Mouse (Mus musculus) urinary bladder, postnatal 36 days (tissue): ENCODE data around the gene Med25.

Experiments
- DNase-seq, 2 experiments: peaks; one replicate each; pipeline ENCODE4 v3.0.0; 2022; ENCODE audit warnings: low spot score in 2 of 2, mixed read lengths in 1 of 2

Med25 gene

GRCm38 (mm10) chr7:44863982-44864494 lies 28.5 kb downstream of the Med25 start:
- no peak for DNase-seq

- DNase-seq, result no peak
These were observed 29.3 kb downstream of the Med25 start for GRCm38 (mm10) chr7:44863210-44863609.

- no peak for DNase-seq
These were observed 30.1 kb downstream of the Med25 start for GRCm38 (mm10) chr7:44862434-44862833.

DNA sequence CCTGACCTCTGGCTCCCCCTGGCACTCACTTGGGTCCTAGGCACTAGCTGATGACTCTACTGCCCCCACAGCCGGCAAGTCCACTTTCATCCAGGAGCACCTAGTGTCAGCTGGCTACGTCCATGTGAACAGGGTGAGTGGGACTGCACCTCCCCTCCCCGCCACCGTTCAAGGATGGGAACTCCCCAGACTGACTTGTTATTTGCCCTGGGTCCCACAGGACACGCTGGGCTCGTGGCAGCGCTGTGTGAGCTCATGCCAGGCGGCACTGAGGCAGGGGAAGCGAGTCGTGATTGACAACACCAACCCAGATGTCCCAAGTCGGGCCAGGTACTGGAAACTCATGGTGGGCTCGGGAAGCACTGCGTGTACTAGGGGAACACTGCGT lies 31.1 kb downstream of the Med25 start:
- DNase-seq, result no peak

DNA sequence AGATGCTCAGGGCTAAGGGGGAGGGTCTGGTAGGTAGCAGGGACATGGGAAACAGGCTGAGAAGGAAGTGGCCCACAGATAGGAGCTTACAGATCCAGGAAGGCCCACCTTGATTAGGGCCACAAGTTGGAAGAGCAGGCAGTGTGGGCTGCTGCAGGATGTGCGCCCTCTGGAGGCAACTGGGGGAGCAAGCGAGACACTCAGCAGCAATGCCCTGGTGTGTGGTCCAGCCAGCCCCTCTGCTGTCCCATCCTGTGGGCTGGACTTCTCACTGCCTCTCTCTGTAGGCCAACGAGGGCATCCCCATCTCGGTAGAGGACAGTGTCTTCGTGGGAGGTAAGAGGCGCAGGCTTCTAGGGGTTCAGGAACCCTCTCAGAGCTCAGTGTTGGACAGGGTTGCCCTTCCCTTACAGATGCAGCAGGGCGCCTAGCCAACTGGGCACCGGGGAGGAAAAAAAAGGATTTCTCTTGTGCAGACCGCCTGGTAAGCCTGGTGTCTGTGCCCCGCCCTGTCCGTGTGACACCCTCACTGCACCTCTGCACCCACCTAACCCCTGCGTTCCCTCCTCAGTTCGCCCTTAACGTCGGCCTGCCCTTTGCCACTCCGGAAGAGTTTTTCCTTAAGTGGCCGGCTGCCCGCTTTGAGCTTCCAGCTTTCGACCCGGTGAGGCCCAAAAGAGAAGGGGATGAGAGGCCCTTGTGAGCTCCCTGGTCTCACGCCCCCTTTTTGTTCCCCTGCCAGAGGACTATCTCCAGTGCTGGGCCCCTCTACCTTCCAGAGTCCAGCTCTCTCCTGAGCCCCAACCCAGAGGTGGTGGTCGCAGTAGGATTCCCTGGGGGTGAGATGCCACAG lies 31.7 kb downstream of the Med25 start:
- peak in 1 of 2 experiments; percentile 62 for DNase-seq

GRCm38 (mm10) chr7:44859896-44860295 lies 32.6 kb downstream of the Med25 start:
- DNase-seq, result no peak

GRCm38 (mm10) chr7:44857905-44858304 lies 34.6 kb downstream of the Med25 start:
- no peak for DNase-seq

- DNase-seq, result peak; percentile 78 to 84
These were observed 35.4 kb downstream of the Med25 start, which contains the start of gene Pnkp for GRCm38 (mm10) chr7:44857042-44857552. Pnkp (plus strand) TSS chr7:44857139.

DNA sequence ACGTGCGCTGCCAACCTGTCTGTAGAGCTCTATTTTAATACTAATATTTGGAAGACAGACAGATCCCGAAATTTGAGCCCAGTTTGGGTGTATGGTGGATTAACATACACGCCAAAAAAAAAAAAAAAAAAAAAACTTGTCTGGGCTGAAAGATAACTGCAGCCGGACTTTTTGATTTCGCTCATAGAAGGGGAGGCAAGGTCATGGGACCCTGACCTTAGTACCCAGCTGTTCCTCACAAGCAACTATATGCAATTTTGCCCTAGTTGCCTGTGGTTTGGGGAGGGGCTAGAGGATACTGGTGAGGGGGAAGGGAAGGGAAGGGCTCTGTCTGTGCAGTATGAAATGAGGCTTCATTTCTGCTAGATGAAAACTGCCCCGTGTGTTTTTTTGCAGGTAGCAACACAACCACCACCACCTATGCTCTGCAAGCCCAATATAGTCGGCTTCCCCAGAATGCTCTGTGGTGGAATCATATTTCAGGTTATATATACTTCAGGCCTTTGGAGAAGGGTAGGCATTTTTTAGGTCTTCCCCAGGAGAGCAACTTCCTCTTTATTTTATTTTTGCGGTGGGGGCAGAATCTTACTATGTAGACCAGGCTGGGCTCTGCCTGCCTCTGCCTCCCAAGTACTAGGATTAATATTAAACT lies 36.1 kb downstream of the Med25 start:
- DNase-seq, result no peak

- no peak for DNase-seq
These were observed 37.5 kb downstream of the Med25 start for GRCm38 (mm10) chr7:44855036-44855435.

GRCm38 (mm10) chr7:44854356-44855031 lies 38.0 kb downstream of the Med25 start:
- peak; percentile 85 to 90 for DNase-seq

- DNase-seq, result no peak
These were observed 38.7 kb downstream of the Med25 start for GRCm38 (mm10) chr7:44853596-44854355.

DNA sequence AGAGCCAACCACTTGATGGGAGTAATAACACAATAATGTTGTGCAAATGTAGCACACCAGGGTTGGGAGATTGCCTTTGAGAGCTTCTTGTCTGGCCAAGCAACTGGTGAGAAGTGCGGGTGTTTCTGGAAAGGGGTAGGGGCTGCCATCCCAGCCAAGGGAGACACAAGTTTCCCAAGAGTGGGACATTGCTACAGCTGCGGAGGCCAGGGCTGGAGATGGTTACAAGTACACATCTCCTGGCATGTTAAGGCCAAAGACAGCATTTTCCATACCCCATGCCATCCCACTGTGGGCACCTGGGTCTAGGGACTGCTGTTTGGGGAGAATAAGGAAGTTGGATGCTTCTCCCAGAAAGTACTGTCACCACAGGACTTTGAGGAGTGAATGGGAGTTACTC lies 39.4 kb downstream of the Med25 start:
- DNase-seq, result no peak

DNA sequence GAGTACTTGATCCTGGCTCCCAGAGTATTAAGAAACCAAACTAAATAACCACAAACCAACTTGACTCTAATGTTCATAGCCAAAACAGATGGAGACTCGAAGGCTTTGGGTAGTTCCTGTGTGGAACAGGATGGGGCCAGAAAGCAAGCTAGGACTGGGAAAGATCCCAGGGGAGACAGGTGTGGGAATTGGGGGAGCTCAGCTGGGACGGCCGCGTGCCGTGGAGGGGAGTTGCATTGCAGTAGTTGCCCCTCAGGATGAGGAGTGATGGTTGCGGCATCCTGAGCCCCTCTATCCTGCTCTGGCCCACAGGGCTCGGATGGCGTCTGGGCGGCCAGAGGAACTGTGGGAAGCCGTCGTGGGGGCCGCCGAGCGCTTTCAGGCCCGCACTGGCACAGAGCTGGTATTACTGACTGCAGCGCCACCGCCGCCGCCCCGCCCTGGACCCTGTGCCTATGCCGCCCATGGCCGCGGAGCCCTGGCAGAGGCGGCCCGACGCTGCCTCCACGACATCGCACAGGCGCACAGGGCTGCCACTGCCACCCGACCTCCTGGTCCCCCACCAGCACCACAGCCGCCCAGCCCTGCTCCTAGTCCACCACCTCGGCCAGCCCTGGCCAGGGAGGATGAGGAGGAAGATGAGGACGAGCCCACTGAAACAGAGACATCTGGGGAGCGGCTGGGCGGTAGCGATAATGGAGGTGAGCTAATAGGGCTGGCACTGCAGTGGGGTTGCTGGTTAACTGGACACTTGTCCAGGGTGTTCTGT lies 40.1 kb downstream of the Med25 start:
- DNase-seq, result no peak

DNA sequence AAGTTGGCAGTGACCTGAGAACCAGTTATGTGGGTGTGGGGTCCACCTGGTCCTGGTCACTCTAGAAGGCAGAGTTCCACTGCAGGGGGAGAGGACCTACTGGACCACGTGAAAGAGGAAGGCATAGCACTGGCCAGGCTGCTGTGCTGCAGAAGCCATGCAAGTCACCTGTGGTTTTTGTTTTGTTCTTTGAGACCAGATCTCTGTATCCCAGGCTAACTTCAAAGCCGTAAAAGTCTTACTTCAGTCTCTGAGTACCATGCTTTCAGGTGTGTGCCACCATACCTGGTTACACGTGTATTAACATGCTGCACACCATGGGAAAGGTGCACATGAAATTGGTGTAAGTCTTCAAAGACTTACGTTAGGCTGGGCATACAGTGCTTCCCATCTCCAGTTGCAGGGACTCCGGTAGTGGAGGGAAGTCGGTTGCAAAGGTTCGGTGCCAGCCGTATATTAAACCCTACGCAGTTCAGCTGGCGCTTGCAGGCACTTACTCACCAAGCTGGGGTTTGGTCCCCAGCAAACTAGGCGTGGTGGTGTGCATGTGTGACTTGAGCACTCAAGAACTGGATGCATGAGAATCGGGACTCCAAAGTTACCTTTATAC lies 40.8 kb downstream of the Med25 start:
- no peak for DNase-seq

GRCm38 (mm10) chr7:44850789-44851624 lies 41.5 kb downstream of the Med25 start:
- no peak for DNase-seq

DNA sequence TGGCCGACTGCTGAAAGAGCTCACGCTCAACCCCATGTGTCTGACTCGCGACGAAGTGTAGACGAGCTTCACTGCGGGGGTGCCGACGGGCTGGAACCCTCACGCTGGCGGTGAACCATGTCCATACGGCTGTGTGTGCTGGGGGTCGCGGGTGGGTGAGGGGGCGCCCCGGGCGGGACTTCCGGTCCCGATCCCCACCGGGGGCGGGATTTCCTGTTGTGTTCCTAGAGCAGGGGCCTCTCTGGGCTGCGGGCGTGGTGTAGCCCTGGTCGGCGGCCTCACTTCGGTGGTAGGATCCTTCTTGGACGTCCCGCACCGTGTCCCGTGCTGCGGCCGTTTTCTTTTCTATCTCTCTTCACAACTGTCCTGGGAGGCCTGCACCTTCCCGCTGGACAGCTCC lies 42.4 kb downstream of the Med25 start:
- DNase-seq, result peak; percentile 51 to 70

- peak; percentile 80 to 90 for DNase-seq
These were observed 42.9 kb downstream of the Med25 start for GRCm38 (mm10) chr7:44849416-44850111.
